Mouse (Mus musculus) stomach, embryonic 16.5 days (tissue): ENCODE data around the gene Rab31. TPM values are rescaled to one million over a fixed set of nuclear protein-coding genes. Genes with fewer than 3 reads are reported as not detected.
A peak's percentile ranks its signal among the peaks of the same experiment; 100 is the strongest.

Experiments
- ATAC-seq: fragments of 200-750 bp; cut with Nextera tagmentation; 2 replicates; pipeline ENCODE4 v1.8.0; 2017; ENCODE audit warnings: moderate number of reproducible peaks, moderate TSS enrichment; ENCODE audit not compliant: insufficient read depth, low FRiP score
- H3K27ac ChIP-seq: fragments of 300-500 bp; sonication (generic); 2 replicates; pipeline ENCODE4 v1.5.1; 2014; ENCODE audit warnings: low read length
- H3K27me3 ChIP-seq: fragments of 300-500 bp; sonication (generic); 2 replicates; pipeline ENCODE4 v1.6.1; 2014; ENCODE audit warnings: low read length, control low read depth, mixed read lengths; ENCODE audit not compliant: control insufficient read depth, insufficient read depth
- H3K36me3 ChIP-seq: fragments of 300-500 bp; sonication (generic); 2 replicates; pipeline ENCODE4 v1.6.1; 2014; ENCODE audit warnings: low read length; ENCODE audit not compliant: control insufficient read depth, insufficient read depth
- H3K4me1 ChIP-seq: fragments of 300-500 bp; sonication (generic); 2 replicates; pipeline ENCODE4 v1.6.1; 2014; ENCODE audit warnings: low read length, control low read depth, mixed read lengths; ENCODE audit not compliant: control insufficient read depth, insufficient read depth
- H3K4me2 ChIP-seq: fragments of 300-500 bp; sonication (generic); 2 replicates; pipeline ENCODE4 v1.6.1; 2014; ENCODE audit warnings: low read depth, low read length, mixed read lengths
- H3K4me3 ChIP-seq: fragments of 300-500 bp; sonication (generic); replicated peaks from 2 replicates; pipeline ENCODE4 v1.5.1; 2014; ENCODE audit warnings: mild to moderate bottlenecking, low read length
- H3K9ac ChIP-seq: fragments of 300-500 bp; sonication (generic); 2 replicates; pipeline ENCODE4 v1.6.1; 2014; ENCODE audit warnings: low read length
- H3K9me3 ChIP-seq: fragments of 300-500 bp; sonication (generic); replicated peaks from 2 replicates; pipeline ENCODE4 v1.6.1; 2016; ENCODE audit warnings: low read length, control low read depth; ENCODE audit not compliant: control insufficient read depth
- WGBS: fragments of 180-500 bp; shearing (Covaris S2); extraction: QIAGEN DNeasy Blood & Tissue Kit; methylation state at CpG from one replicate; pipeline ENCODE4 v1.1.7; 2014; 5-methylcytosine and 5-hydroxymethylcytosine counted together
- polyA plus RNA-seq: library from polyadenylated mRNA; unstranded; fragments of >200 nt; fragmentation: Nextera tagmentation; extraction: Ambion mirVana; gene quantifications from 2 replicates; pipeline ENCODE4 v1.2.1, GENCODE M21; 2015

The Rab31 gene
- polyA plus RNA-seq, 1 experiment from 2014 or later = 34.6 TPM

DNA sequence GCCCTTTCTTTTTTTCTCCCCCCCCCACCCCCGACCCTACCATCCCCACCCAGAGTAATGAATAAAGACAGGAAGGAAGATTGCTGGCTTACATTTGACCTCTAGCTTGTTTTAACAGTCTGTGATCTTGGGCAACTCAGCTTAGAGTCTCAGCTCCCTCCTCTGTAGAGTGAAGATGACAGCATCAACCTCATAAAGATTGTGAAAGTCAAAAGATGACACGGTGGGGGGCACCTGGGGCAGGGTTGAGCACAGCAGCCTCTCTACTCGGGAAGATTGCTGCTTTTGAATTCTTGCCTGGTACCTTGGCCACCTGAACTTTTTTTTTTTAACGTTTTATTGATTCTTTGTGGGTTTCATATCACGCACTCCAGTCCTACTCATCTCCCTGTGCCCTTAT, 124.6 kb downstream of the Rab31 start:
- ATAC-seq = no peak
- Histone ChIP-seq H3K27ac (no peak overlapping the region), H3K4me3 (no peak overlapping the region), H3K4me2 (no peak overlapping the region), H3K9ac (no peak overlapping the region), H3K36me3 (no peaks in the 10 kb centered on the region), H3K9me3 (no peaks in the 10 kb centered on the region), H3K27me3 (no peaks in the 10 kb centered on the region), H3K4me1 (peaks cover 8% of the 10 kb centered on the region; the same call in 1 of the 2 replicates)
- 62% methylated on average over 5 of the region's 5 CpGs for WGBS

DNA sequence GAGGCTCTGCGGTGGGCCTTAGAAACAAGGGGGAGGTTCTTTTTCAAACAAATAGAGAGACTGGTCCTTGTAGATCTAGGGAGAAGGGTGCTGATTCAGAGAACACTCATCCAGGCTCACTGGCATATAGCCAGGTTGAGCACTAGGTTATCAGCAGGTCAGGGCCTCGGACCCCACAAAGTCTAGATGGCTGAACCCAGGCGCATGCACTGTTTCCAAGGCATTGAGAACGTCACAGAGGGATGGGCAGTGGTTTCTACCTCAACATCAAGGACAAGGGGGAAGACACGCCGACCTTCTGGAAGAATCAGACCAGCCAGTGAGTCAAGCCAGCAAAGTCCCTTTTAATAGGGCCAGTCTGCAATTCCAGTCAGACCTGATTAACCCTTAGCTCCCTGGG, 125.3 kb downstream of the Rab31 start:
- Histone ChIP-seq H3K27me3 (no peaks in the 10 kb centered on the region), H3K36me3 (no peaks in the 10 kb centered on the region), H3K9me3 (no peaks in the 10 kb centered on the region), H3K27ac (no peak overlapping the region), H3K4me1 (peaks cover 15% of the 10 kb centered on the region), H3K9ac (no peak overlapping the region), H3K4me2 (no peak overlapping the region), H3K4me3 (no peak overlapping the region)
- WGBS = 78% methylated on average over 6 of the region's 6 CpGs
- no peak for ATAC-seq

DNA sequence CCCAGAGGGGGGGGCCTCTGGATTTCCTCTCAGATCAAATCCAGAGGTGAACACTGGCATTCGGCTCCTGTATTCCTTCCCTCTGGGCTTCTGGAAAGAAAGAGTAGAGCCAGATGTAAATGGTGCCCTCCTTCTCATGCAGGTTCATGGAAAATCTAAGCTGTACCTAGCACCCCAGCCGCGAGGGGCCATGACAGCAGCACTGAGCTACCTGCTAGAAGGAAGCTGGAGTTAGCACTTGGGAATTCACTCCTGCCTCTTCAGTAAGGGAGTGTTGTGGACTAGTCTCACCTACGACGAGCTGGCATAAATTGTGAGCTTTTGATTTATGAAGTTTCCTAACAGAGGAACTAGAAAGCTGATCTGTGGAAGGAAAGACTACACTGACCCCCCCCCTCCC, 129.0 kb downstream of the Rab31 start:
- Histone ChIP-seq H3K4me3 (no peak overlapping the region), H3K4me1 (peaks cover 15% of the 10 kb centered on the region), H3K36me3 (no peaks in the 10 kb centered on the region), H3K4me2 (peak overlapping the region; percentile 42), H3K27me3 (no peaks in the 10 kb centered on the region), H3K27ac (peak overlapping the region; percentile 90), H3K9ac (peak overlapping the region; percentile 23; the same call in 1 of the 2 replicates), H3K9me3 (no peaks in the 10 kb centered on the region)
- WGBS = 62% methylated on average over 5 of the region's 5 CpGs
- ATAC-seq = no peak

DNA sequence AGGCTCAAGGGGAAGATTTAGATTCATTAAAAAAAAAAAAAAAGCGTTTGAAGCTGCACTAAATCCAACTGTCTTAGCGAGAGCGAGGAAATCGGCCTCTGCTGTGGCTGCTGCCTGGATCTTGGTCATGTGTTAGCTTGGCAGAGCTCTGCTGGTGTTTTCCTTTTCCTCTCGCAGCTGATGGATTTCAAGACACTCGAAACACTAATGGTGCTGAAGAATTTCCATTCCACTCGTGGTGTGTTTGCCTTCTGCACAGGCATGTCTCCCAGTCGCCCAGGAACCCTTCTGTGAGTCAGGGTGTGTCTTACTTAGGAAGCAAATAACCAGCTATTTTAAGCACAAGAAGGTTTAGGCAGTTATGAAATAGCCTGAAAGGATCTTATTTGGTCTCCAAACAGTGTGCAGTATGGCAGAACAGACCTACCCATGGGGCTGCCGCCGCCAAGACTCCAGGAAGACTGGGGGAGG, 129.5 kb downstream of the Rab31 start:
- peak overlapping the region; percentile 90 for H3K27ac ChIP-seq
- H3K27me3 ChIP-seq = no peaks in the 10 kb centered on the region
- WGBS = 23% methylated on average over 10 of the region's 10 CpGs
- no peaks in the 10 kb centered on the region for H3K9me3 ChIP-seq
- H3K4me1 ChIP-seq = peaks cover 15% of the 10 kb centered on the region
- no peaks in the 10 kb centered on the region for H3K36me3 ChIP-seq
- ATAC-seq = peak; percentile 78; the same call in 1 of the 2 replicates
- peak overlapping the region; percentile 23; the same call in 1 of the 2 replicates for H3K9ac ChIP-seq
- H3K4me2 ChIP-seq = peak overlapping the region; percentile 42
- H3K4me3 ChIP-seq = no peak overlapping the region; the same call in 1 of the 2 replicates

DNA sequence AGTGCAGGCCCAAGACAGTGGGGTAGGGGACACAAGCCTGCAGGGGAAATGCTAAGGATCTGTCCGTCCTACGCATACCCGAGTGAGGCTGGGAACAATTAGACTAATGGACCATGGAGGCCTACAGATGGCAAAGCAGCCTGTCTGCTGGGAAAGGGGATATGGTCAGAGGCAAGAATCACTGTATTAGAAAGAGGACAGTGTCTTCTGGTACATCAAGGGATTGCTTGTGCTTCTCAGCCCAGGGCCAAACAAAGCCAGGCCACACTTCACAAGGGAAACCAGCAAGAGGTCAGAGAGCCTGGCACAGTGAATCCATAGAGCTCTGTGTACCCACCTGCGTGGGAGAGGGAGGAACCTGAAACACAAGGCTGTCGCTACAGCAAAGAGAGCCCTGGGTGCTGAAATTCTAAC, 130.0 kb downstream of the Rab31 start:
- H3K9me3 ChIP-seq = no peaks in the 10 kb centered on the region
- no peak for ATAC-seq
- WGBS = 66% methylated on average over 5 of the region's 5 CpGs
- H3K27me3 ChIP-seq = no peaks in the 10 kb centered on the region
- peak overlapping the region; percentile 23; the same call in 1 of the 2 replicates for H3K9ac ChIP-seq
- no peaks in the 10 kb centered on the region for H3K36me3 ChIP-seq
- 0 out of 2 replicates have a peak overlapping the region, but pooled peaks have one; percentile 42 for H3K4me2 ChIP-seq
- H3K4me1 ChIP-seq = peaks cover 15% of the 10 kb centered on the region
- peak overlapping the region; percentile 90 for H3K27ac ChIP-seq
- no peak overlapping the region for H3K4me3 ChIP-seq

DNA sequence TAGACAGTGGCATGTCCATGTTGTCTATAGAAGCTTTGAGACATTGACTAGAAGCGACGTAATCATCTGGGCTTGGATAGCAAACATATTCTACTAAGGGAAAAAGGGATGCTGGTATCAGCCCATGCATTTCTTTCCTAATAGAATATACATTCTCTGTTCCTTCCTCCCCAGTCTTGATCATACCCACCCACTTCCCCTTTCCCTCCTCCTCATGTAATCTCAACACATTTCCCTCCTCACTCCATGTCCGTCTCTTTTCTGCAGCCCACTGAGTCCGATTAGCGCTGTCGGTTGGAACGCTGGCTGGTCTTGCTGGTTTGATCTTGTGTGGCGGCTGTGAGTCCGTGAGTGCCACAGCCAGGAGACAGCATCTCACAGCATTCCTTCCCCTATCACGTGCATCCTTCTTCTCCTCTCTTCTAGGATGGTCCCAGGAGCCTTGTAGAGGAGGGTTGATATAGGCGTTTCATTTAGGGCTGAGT, 130.8 kb downstream of the Rab31 start, which contains the start of gene Txndc2:
TSS of gene Txndc2 (minus strand) at position 435 of the 485 bp plus-strand sequence.
- no peaks in the 10 kb centered on the region for H3K36me3 ChIP-seq
- H3K27me3 ChIP-seq = no peaks in the 10 kb centered on the region
- H3K4me1 ChIP-seq = peaks cover 15% of the 10 kb centered on the region
- no peak for ATAC-seq
- peak within 1 kb of the TSS; percentile 23; the same call in 1 of the 2 replicates for H3K9ac ChIP-seq
- H3K27ac ChIP-seq = peak within 1 kb of the TSS; percentile 90
- no peaks in the 10 kb centered on the region for H3K9me3 ChIP-seq
- H3K4me3 ChIP-seq = no peak within 1 kb of the TSS; the same call in 1 of the 2 replicates
- peak within 1 kb of the TSS; percentile 42; the same call in 1 of the 2 replicates for H3K4me2 ChIP-seq
- WGBS = 89% methylated on average over 11 of the region's 11 CpGs

DNA sequence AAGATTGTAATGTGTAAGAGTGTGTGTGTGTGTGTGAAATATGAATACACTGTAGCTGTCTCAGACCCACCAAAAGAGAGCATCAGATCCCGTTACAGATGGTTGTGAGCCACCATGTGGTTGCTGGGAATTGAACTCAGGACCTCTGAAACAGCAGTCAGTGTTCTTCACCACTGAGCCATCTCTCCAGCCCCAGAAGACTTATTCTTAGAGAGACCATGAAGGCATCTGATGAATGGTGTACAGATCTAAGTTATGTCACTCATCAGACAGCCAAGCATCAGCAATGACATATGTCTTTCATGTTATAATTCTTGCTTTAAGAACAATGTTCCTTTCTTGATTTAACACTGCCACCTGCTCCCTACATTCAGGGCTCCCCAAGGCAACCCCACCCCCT, 133.4 kb downstream of the Rab31 start:
- H3K27ac ChIP-seq = no peak overlapping the region
- H3K27me3 ChIP-seq = no peaks in the 10 kb centered on the region
- H3K4me1 ChIP-seq = peaks cover 18% of the 10 kb centered on the region
- H3K9me3 ChIP-seq = no peaks in the 10 kb centered on the region
- no peak for ATAC-seq
- 78% methylated on average over 1 of the region's 1 CpGs for WGBS
- no peak overlapping the region for H3K4me3 ChIP-seq
- no peak overlapping the region for H3K4me2 ChIP-seq
- no peaks in the 10 kb centered on the region for H3K36me3 ChIP-seq
- H3K9ac ChIP-seq = no peak overlapping the region

DNA sequence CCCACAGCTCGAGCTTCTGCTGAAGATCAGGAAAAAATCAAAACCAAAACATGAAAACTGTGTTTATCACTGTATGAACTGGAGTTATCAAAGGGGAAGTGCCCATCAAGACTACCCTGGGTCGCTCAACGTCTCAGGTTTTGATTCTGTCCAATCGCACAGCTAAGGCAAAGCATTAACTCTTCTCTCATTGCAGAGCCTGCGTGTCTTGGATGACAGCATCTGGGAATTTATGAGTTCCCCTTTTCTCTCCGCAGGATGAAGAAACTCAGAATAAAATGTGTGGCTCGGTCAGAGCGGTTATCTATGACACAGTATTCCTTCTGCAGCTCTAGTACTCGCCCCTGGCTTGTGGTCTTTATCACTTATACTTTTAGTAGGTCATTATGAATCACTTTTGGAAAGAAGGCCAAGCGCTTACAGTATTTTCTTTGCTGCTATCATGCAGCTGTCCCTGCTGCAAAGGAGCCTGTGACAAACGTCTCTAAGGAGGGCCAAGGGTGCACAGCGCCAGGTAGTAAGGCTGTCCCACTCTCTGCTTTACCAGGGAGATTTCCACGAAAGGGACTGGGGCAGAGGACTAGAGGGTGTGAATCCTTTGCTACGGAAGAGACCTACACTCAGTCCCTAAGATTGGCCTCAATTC, 136.7 kb downstream of the Rab31 start:
- Histone ChIP-seq H3K27ac (no peak overlapping the region), H3K27me3 (no peaks in the 10 kb centered on the region), H3K9me3 (no peaks in the 10 kb centered on the region), H3K4me1 (0 out of 2 replicates have a peak, but pooled peaks cover 3% of the 10 kb centered on the region), H3K4me2 (no peak overlapping the region), H3K36me3 (no peaks in the 10 kb centered on the region), H3K4me3 (no peak overlapping the region), H3K9ac (no peak overlapping the region)
- ATAC-seq = no peak
- WGBS = 56% methylated on average over 14 of the region's 14 CpGs

DNA sequence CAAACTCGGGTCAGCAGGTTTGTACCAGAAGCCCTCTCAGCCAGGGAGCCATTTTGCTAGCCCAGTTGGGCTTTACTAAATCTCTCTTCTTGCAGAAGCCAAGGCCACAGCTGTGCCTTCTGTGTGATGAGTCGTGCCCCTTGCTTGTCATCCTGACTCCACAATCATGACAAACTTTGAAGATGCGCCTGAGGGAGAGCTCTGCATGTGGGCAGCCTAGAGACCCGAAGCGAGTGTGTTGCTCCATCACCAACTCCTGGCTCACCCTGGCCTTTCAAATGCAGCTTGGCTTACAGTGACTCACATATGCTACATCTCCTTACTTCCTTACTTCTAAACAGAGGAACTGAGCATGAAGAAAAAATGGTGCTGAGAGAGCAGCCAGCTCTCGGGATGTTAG, 142.6 kb downstream of the Rab31 start:
- ATAC-seq = no peak
- H3K36me3 ChIP-seq = no peaks in the 10 kb centered on the region
- no peak overlapping the region for H3K4me2 ChIP-seq
- no peak overlapping the region for H3K4me3 ChIP-seq
- 75% methylated on average over 6 of the region's 6 CpGs for WGBS
- no peak overlapping the region for H3K9ac ChIP-seq
- H3K9me3 ChIP-seq = no peaks in the 10 kb centered on the region
- no peaks in the 10 kb centered on the region for H3K27me3 ChIP-seq
- no peak overlapping the region for H3K27ac ChIP-seq
- 0 out of 2 replicates have a peak, but pooled peaks cover under 1% of the 10 kb centered on the region for H3K4me1 ChIP-seq
